Mouse (Mus musculus): ENCODE data around the gene Nol10. TPM values are rescaled to one million over a fixed set of nuclear protein-coding genes. Genes with fewer than 3 reads are reported as not detected.

Nol10 gene
- polyA plus RNA-seq, 1 experiment = 3.7 TPM

- 77% methylated on average over 9 of the region's 9 CpGs for WGBS
- peak; percentile 26 for DNase-seq
- Histone ChIP-seq H3K4me1 (ENCODE audit: control insufficient read depth, insufficient read depth, low read length) (no peaks in the 10 kb centered on the region), H3K4me3 (replicated peaks; ENCODE audit: extremely low read depth, low read depth, low read length) (no peak overlapping the region)
- TF ChIP-seq POLR2A (IDR thresholded peaks at IDR 0.05; ENCODE audit: borderline replicate concordance, extremely low read depth, low read depth, low read length) (no peak), CTCF (IDR thresholded peaks at IDR 0.05; ENCODE audit: insufficient read depth, low read length) (no peak)
These were observed 10.7 kb downstream of the Nol10 start for GRCm38 (mm10) chr12:17358981-17359380.

- TF ChIP-seq POLR2A (IDR thresholded peaks at IDR 0.05; ENCODE audit: borderline replicate concordance, extremely low read depth, low read depth, low read length) (no peak), CTCF (IDR thresholded peaks at IDR 0.05; ENCODE audit: insufficient read depth, low read length) (no peak)
- DNase-seq = no peak
- WGBS = 75% methylated on average over 9 of the region's 9 CpGs
- H3K4me1 ChIP-seq (ENCODE audit: control insufficient read depth, insufficient read depth, low read length) = no peaks in the 10 kb centered on the region
- no peak overlapping the region for H3K4me3 ChIP-seq (replicated peaks; ENCODE audit: extremely low read depth, low read depth, low read length)
These were observed 11.8 kb downstream of the Nol10 start for GRCm38 (mm10) chr12:17360104-17360503.

DNA sequence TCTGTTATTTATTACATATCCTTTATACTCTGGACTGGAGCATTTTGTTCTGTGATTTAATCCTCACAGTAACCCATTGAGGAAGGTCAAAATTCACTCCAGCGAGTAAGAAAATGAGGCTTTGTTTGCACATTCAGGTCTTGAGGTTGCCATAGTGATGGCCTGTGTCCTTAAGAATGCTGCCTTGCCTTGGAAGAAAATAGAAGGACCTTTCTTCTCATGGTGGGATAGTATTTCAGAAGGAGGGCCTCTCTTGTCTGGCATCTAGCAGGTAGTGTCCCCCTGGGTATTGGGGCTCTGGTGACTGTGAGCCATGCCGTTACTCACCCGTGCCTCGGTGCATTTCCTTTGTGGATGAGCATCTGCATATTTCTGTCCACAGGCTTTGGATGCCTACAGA lies 12.4 kb downstream of the Nol10 start:
- 79% methylated on average over 4 of the region's 4 CpGs for whole genome bisulfite sequencing
- Histone ChIP-seq H3K4me3 (replicated peaks; ENCODE audit: extremely low read depth, low read depth, low read length) (no peak overlapping the region), H3K4me1 (ENCODE audit: control insufficient read depth, insufficient read depth, low read length) (no peaks in the 10 kb centered on the region)
- TF ChIP-seq CTCF (IDR thresholded peaks at IDR 0.05; ENCODE audit: insufficient read depth, low read length) (no peak), POLR2A (IDR thresholded peaks at IDR 0.05; ENCODE audit: borderline replicate concordance, extremely low read depth, low read depth, low read length) (no peak)
- no peak for DNase-seq

DNA sequence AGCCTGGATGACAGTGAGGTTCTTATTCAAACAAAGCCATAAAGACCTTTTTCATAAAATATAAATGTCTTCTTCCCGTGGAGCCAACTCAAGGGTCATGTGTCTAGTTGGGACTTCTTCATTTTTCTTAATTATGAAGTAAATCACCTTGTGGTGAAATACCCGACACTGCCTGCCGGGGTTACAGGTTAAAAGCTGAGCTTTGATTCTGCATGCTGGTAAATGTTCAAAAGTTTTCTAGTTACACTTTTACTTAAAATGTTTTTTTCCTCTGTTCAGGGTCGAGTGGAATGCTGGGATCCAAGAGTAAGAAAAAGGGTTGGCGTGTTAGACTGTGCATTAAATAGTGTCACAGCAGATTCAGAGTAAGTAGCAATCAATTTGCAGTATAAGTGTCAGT lies 14.1 kb downstream of the Nol10 start:
- Histone ChIP-seq H3K4me1 (ENCODE audit: control insufficient read depth, insufficient read depth, low read length) (no peaks in the 10 kb centered on the region), H3K4me3 (replicated peaks; ENCODE audit: extremely low read depth, low read depth, low read length) (no peak overlapping the region)
- DNase-seq = no peak
- 89% methylated on average over 5 of the region's 5 CpGs for WGBS
- TF ChIP-seq POLR2A (IDR thresholded peaks at IDR 0.05; ENCODE audit: borderline replicate concordance, extremely low read depth, low read depth, low read length) (no peak), CTCF (IDR thresholded peaks at IDR 0.05; ENCODE audit: insufficient read depth, low read length) (no peak)

DNA sequence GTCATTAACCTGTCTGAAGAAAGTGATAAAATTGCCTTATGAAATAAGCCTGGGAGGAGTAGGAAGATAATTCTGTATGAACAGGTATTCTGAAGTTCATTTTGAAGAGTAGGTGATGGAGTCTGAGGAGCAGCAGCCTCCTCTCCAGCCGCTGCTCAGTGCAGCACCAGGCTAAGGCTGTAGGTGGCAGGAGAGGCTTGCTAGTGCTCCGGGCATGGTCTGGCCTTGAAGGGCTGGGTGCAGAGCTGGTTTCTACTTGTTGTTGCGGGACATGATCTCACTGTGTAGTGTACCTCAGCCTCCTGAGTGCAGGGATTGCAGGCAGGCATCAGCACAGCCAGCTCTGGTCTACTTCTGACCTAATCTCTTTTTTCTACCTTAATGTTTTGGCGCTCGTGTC lies 18.7 kb downstream of the Nol10 start:
- 51% methylated on average over 5 of the region's 5 CpGs for WGBS
- Histone ChIP-seq H3K4me3 (replicated peaks; ENCODE audit: extremely low read depth, low read depth, low read length) (no peak overlapping the region), H3K4me1 (ENCODE audit: control insufficient read depth, insufficient read depth, low read length) (no peaks in the 10 kb centered on the region)
- TF ChIP-seq CTCF (IDR thresholded peaks at IDR 0.05; ENCODE audit: insufficient read depth, low read length) (peak; percentile 80), POLR2A (IDR thresholded peaks at IDR 0.05; ENCODE audit: borderline replicate concordance, extremely low read depth, low read depth, low read length) (no peak)
- DNase-seq = peak; percentile 27

DNA sequence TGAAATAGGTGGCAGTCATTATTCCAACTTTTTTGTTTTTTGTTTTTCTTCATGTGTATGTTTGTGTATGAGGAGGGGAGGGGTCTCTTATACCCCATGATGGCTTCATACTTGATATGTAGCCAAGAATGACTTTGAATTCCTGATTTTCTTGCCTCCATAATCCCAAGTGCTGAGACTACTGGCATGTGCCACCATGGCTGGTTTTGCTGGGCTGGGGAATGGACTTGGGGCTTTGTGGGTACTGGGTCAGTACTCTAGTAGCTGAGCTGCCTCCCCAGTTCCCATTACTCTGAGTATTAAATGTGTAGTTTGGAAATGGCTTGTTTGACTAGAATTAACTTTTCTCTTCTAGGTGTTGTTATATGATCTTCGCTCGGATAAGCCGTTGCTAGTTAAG lies 20.9 kb downstream of the Nol10 start:
- TF ChIP-seq CTCF (IDR thresholded peaks at IDR 0.05; ENCODE audit: insufficient read depth, low read length) = no peak
- TF ChIP-seq POLR2A (IDR thresholded peaks at IDR 0.05; ENCODE audit: borderline replicate concordance, extremely low read depth, low read depth, low read length) = no peak
- DNase-seq = no peak
- H3K4me1 ChIP-seq (ENCODE audit: control insufficient read depth, insufficient read depth, low read length) = no peaks in the 10 kb centered on the region
- 93% methylated on average over 3 of the region's 3 CpGs for WGBS
- no peak overlapping the region for H3K4me3 ChIP-seq (replicated peaks; ENCODE audit: extremely low read depth, low read depth, low read length)

DNA sequence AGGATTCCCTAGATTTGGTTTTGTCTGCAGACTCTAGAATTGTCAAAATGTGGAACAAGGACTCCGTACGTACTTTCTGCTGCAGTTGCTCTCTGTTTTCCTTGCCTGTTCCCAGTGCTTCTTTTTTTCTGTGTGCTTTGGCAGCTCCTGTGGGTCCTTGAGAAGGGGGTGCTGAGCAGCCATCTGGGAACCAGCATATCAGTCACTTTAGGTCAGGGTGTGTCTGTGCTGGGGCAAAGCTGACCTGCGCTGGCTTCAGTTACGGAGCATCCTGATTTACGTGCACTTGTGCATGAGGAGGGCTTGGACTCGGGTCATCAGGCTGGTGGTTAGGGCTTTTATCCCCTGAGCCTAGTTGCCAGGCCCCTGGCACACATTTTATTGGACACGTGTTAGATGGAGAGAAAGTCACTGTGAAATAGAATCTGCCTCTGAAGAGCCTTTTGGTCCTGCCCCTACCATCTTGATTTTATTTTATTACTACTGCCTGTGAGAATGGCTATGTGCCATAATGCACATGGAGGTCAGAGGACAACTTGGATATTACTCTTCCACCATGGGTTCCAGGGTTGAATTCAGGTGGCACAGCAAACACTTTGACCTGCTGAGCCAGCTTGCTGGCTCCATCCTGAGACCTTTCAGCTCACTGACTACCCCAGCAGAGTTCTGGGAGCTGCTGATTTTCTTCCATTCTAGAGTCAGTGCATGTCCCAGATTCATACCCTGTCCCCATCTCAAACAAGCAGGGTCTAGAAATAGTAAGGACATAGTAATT lies 21.5 kb downstream of the Nol10 start:
- Histone ChIP-seq H3K4me1 (ENCODE audit: control insufficient read depth, insufficient read depth, low read length) (no peaks in the 10 kb centered on the region), H3K4me3 (replicated peaks; ENCODE audit: extremely low read depth, low read depth, low read length) (no peak overlapping the region)
- DNase-seq = no peak
- WGBS = 91% methylated on average over 7 of the region's 7 CpGs
- TF ChIP-seq CTCF (IDR thresholded peaks at IDR 0.05; ENCODE audit: insufficient read depth, low read length) (no peak), POLR2A (IDR thresholded peaks at IDR 0.05; ENCODE audit: borderline replicate concordance, extremely low read depth, low read depth, low read length) (no peak)

- WGBS = 88% methylated on average over 8 of the region's 8 CpGs
- no peak for DNase-seq
- TF ChIP-seq POLR2A (IDR thresholded peaks at IDR 0.05; ENCODE audit: borderline replicate concordance, extremely low read depth, low read depth, low read length) = no peak
- TF ChIP-seq CTCF (IDR thresholded peaks at IDR 0.05; ENCODE audit: insufficient read depth, low read length) = no peak; the same call in 1 of the 2 replicates
- no peak overlapping the region for H3K4me3 ChIP-seq (replicated peaks; ENCODE audit: extremely low read depth, low read depth, low read length)
- H3K4me1 ChIP-seq (ENCODE audit: control insufficient read depth, insufficient read depth, low read length) = no peaks in the 10 kb centered on the region
These were observed 23.5 kb downstream of the Nol10 start for GRCm38 (mm10) chr12:17371589-17372235.

DNA sequence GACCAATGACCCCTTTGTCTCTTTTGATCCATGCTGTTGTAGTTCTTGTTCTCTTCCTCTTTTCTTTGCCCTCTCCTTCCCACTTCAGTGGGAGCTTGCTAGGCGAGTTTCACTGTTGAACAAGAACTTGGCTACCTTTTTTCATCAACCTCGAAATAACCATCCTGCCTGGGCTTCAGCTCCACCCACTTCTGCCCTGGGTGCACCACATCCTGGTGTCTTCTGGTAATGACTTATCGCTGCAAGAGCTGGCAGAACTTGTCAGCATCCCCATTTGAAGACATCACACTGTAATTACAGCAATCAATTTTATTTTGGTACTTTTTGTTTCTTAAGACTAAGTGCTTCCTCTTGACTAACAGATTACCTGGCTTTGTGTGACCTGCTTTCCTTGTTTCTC lies 24.4 kb downstream of the Nol10 start:
- no peak overlapping the region for H3K4me3 ChIP-seq (replicated peaks; ENCODE audit: extremely low read depth, low read depth, low read length)
- 61% methylated on average over 3 of the region's 3 CpGs for WGBS
- no peak for TF ChIP-seq POLR2A (IDR thresholded peaks at IDR 0.05; ENCODE audit: borderline replicate concordance, extremely low read depth, low read depth, low read length)
- no peak for TF ChIP-seq CTCF (IDR thresholded peaks at IDR 0.05; ENCODE audit: insufficient read depth, low read length)
- no peaks in the 10 kb centered on the region for H3K4me1 ChIP-seq (ENCODE audit: control insufficient read depth, insufficient read depth, low read length)
- DNase-seq = no peak
